Mouse (Mus musculus) retina, embryonic 14.5 days (tissue): Measurements from ENCODE around the gene Inhbe.
A peak's percentile ranks its signal among the peaks of the same experiment; 100 is the strongest.

ENCODE experiments used
- DNase-seq: peaks from one replicate; pipeline ENCODE4 v3.0.0-alpha.2; 2015; ENCODE audit warnings: low spot score

The Inhbe gene

GRCm38 (mm10) chr10:127353909-127354895, at the start of gene Inhbe:
TSS of gene Inhbe (minus strand) at chr10:127354411.
- peak; percentile 58 for DNase-seq

- no peak for DNase-seq
These were observed 37.6 kb upstream of the Inhbe start for GRCm38 (mm10) chr10:127391774-127392173.

DNA sequence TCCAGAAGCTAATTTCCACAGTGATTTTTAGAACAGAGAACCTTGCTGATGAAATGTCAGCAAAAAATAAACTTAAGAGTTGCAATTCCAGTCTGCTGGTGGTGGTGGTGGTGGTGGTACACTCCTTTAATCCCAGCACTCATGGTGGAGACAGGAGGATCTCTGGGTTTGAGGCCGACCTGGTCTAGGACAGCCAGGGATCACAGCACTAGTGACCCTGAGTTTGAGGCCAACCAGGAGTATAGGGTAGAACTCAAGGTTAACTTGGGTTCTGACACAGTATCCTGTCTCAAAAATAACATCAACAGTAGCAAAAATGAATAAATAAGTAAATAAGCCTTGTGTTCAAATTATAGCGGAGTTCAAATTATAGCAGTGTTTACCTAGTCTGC, 27.5 kb upstream of the Inhbe start:
- DNase-seq: no peak

- DNase-seq: peak; percentile 81
These were observed 26.8 kb upstream of the Inhbe start for GRCm38 (mm10) chr10:127380767-127381742.

- peak; percentile 97 for DNase-seq
These were observed 26.1 kb upstream of the Inhbe start, which contains the start of gene R3hdm2 for GRCm38 (mm10) chr10:127380251-127380691. TSS of gene R3hdm2 (plus strand) at chr10:127380327.

GRCm38 (mm10) chr10:127379654-127380053, 25.4 kb upstream of the Inhbe start:
- no peak for DNase-seq

GRCm38 (mm10) chr10:127377700-127378099, 23.5 kb upstream of the Inhbe start:
- DNase-seq: no peak

DNA sequence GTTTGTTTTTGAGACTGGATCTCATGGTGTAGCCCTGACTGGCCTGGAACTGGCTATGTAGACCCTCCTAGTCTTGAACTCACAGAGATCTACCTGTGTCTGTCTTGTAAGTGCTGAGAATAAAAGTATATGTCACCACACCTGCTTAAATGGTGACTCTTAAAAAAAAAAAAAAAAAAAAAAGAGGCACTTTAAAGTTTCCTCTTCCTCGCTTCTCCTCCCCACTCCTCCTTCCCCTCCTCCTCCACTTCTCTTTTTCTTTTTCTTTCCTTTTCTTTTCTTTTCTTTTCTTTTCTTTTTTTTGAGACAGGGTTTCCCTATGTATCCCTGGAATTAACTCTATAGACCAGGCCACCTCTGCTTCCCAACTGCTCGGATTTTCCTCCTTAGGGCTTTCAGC, 16.8 kb upstream of the Inhbe start:
- no peak for DNase-seq

- DNase-seq: no peak
These were observed 15.9 kb upstream of the Inhbe start, which contains the start of gene Inhbc for GRCm38 (mm10) chr10:127369834-127370820. TSS of gene Inhbc (minus strand) at chr10:127370431.

DNA sequence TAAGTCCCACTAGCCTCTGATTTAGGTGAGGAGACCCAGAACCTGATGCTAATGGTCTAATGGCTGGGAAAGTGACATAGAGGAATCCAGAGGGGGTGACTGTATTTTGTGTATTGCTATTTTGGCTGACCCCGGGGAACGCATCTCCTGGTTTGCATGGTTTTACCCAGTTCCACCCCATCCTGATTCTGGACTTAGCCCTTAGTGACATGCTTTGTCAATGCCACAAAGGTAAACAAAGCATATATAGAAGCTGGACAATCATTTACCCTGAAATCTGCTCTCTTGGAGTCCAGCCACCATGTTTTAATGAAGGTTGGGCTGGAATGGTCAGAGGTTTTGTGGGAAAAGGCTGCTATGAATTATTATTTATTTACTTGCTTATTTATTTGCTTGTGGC, 14.1 kb upstream of the Inhbe start:
- no peak for DNase-seq

GRCm38 (mm10) chr10:127367116-127367515, 12.9 kb upstream of the Inhbe start:
- no peak for DNase-seq

DNA sequence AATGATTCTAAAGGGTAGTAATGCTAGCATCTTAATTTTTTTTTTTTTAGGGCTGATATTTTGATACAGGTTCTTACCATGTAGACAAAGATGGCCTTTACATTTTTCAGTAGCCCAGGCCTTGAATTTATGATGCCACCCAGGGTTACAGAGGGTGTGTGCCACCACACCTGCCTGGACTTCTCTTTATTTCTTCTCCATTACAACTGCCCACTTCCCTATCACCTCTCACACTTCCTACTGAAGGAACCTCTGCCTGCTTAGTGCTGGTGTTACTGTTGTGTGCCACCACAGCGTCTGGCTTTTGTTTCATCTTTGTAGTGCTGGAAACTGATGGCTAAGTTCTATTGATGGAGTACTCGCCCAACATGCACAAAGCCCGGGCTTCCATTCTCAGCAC, 6.5 kb upstream of the Inhbe start:
- DNase-seq: no peak

- DNase-seq: no peak
These were observed 1.1 kb upstream of the Inhbe start for GRCm38 (mm10) chr10:127355336-127355735.

- DNase-seq: no peak
These were observed 1.4 kb downstream of the Inhbe start for GRCm38 (mm10) chr10:127352766-127353165.

GRCm38 (mm10) chr10:127352187-127352586, 2.0 kb downstream of the Inhbe start:
- no peak for DNase-seq

DNA sequence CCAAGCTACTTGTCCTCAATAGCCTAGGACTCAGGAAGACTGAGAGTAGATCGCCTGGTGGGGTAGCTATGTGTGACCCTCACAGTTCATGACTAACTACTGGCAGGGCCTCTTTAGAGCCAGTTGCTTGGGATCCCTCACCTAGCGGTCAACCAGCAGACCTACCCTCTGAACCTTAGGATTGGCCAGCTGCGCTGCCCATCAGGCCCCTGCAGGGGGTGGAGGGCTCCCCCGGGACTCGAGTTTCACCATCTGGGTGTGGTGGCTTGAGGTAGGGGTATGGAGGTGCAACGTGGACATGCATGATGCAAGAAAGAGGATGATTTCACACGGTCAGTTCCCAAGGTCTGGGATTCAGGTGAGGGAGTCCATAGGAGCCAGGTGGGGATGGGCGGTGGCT, 2.5 kb downstream of the Inhbe start:
- DNase-seq: no peak

GRCm38 (mm10) chr10:127351285-127351595, 3.0 kb downstream of the Inhbe start:
- DNase-seq: no peak

GRCm38 (mm10) chr10:127350594-127351284, 3.5 kb downstream of the Inhbe start:
- DNase-seq: peak; percentile 85

DNA sequence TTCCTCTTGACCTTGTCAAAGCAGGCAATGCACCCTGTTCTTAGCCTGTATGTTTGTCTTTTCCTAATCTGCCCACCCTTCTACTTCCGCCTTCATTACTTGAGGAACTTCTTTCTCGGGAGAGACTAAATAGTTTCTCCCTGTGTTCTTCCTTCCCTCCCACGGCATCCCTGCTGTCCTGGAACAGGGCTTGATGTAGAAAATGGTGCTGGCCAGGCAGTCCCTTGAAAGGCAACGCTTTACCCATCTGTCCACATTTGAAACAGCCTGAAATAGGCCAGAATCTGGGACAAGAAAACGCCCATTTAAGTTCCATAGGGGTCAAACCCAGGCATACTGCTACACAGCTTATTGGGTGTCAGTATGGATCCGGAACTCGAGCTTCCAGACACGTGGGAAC, 4.4 kb downstream of the Inhbe start:
- DNase-seq: no peak

- no peak for DNase-seq
These were observed 5.3 kb downstream of the Inhbe start for GRCm38 (mm10) chr10:127348957-127349356.

GRCm38 (mm10) chr10:127346173-127346572, 8.0 kb downstream of the Inhbe start:
- DNase-seq: no peak
